Mouse (Mus musculus) spleen, adult 10 weeks (tissue): ENCODE measurements around the gene Rimkla. TPM values are rescaled to one million over a fixed set of nuclear protein-coding genes. Genes with fewer than 3 reads are reported as not detected.

Experiments used
- polyA plus RNA-seq: library from polyadenylated mRNA; stranded (reverse); fragments of 350-450 nt; fragmentation: Illumina TruSeq; extraction: RNeasy Lipid Tissue Mini Kit (QIAGEN cat#74804); gene quantifications from one replicate; pipeline ENCODE4 v1.2.3, GENCODE M21; 2015; ENCODE audit warnings: low replicate concordance; ENCODE audit not compliant: insufficient read depth

Gene Rimkla
- 0.26 TPM for polyA plus RNA-seq

DNA sequence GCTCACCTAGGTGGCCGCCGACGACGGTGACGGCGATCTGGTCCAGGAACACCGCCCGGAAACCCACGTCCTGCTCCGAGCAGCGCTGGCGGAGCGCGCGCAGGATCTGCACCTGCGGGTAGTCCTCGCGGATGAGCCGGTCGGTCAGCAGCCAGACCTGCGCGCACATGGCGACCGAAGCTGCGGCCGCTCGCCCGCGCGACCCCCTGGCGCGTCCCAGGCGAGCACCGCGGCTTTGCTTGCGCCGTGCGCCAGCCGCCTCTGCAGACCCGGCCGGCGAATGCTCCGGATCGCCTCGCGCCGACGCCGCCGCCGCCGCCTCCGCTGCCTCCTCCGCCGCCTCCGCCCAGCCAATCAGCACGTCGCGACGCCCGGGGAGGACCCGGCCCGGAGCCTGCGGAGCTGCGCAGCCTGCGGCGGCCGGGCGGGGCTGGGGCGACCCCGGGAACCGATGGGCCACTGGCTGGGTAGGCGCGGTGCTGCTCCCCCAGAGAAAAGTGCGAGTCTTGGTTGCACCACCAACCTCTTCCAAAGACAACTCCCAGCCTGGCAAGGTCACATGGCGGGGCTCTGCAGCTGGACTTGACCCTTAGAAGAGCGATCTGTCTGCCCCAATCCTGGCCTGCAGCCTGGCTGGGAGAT is at the start of gene Rimkla:
TSS of gene Rimkla (minus strand) at position 338 of the 642 bp plus-strand sequence.

DNA sequence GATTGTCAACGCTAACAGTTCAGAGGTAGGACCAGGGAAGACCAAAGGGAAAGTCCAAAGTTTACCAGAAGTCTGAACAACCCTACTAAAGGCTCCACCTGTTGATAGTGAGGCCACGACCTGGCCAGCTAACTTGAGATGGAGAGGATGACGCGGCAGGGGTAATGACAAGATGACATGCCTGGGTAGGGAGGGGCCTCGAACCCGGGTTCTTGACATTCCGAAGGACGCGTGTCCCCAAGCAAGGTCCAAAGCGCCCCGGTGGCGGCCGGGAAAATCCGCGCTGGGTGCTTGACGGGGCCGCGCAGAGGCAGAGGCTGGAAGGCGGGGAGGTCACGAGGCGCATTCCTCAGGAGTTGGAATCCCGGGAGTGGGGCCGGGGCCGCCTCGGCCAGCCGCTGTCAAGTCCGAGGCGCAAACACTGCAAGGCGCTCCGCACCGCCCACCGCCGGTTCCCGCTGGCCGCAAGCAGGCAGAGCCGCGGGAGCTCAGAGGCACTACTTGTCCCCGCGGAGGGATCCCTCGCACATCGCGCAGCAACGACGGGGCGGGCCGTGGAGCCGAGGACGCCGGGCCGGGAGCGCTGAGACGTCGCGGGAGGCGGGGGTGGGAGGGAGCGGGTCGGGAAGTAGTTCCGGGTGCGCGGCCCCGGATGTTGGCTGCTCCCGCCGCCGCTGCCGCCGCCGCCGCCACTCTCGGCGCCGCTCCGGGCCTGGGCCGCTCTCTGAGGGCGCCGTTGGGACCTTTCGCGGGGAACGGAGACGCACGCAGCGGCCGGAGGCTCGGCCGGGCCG is 46.8 kb upstream of the Rimkla start, which contains the start of gene Frg2f1:
TSS of gene Frg2f1 (minus strand) at position 499 of the 794 bp plus-strand sequence.

DNA sequence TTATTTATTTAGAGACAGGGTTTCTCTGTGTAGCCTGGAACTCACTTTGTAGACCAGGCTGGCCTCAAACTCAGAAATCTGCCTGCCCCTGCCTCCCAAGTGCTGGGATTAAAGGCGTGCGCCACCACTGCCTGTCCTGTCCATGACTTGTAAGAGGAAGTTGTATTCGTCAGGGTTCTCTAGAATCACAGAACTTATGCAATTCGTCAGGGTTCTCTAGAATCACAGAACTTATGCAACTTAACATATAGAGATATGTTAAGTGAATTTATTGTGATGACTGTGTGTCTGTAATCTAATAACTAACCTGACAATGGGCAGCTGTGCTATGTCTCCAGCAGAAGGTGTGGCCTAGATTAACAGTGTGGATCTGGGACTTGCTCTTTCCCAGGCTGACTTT is 44.2 kb upstream of the Rimkla start, which contains the start of gene Foxj3:
TSS of gene Foxj3 (plus strand) at position 390 of the 400 bp plus-strand sequence.

DNA sequence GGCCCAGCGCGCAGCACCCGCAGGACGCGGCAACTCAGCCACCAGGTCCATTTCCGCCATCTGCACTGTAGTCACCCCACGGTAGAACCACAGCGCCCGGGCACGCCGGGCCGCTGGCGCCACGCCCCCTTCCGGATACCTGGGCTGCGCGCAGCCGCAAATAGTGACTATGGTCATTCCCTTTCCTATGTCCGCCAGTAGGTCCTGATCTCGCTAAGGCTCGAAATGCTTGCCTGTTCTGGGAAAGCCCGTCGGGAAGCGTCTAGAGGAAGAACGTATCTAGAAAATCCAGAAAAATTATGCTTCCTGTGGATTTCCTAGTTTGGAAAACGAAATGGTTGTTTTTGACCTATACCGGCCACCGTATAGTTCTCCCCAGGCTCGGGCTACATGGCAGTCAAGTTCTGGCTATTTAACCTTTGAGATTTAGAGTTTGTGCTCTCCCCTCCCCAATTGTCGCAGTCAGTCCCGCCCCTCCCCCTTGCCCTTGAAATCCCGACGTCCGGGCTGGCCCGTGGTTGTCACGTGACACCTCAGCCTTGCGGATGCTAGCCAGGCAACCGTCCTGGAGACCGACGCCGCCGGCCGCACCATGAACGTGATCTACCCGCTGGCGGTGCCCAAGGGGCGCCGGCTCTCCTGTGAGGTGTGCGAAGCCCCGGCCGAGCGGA is 70.0 kb downstream of the Rimkla start, which contains the start of the genes Ppcs and Zmynd12:
TSS of gene Ppcs (minus strand) at position 127 of the 671 bp plus-strand sequence.
TSS of gene Zmynd12 (plus strand) at position 521 of the 671 bp plus-strand sequence.

Other genes starting within 250 kb of the Rimkla start
- not detected for gene Cldn19, start 237.2 kb downstream of the Rimkla start, polyA plus RNA-seq
- 517 TPM for gene Ybx1, start 198.0 kb downstream of the Rimkla start, polyA plus RNA-seq
- 62.7 TPM for gene Ppih, start 172.1 kb downstream of the Rimkla start, polyA plus RNA-seq
- 1.7 TPM for gene Ccdc30, start 77.1 kb downstream of the Rimkla start, polyA plus RNA-seq
- 24.5 TPM for gene Ppcs, start 70.2 kb downstream of the Rimkla start, polyA plus RNA-seq
- not detected for gene Zmynd12, start 69.8 kb downstream of the Rimkla start, polyA plus RNA-seq
- 43.8 TPM for gene Foxj3, start 44.4 kb upstream of the Rimkla start, polyA plus RNA-seq
- gene Frg2f1, start 46.9 kb upstream of the Rimkla start, polyA plus RNA-seq: 5.7 TPM
- gene Guca2a, start 145.1 kb upstream of the Rimkla start, polyA plus RNA-seq: not detected
- 0.81 TPM for gene Guca2b, start 166.3 kb upstream of the Rimkla start, polyA plus RNA-seq
- 11.5 TPM for gene Hivep3, start 241.2 kb upstream of the Rimkla start, polyA plus RNA-seq